Mouse (Mus musculus): ENCODE measurements at regions not wholly inside any gene's neighbourhood (a gene's known extent, or its start where the extent isn't known, plus 50 kb on each side); places are given as distances from the start of the nearest gene placed in this dataset.

DNA sequence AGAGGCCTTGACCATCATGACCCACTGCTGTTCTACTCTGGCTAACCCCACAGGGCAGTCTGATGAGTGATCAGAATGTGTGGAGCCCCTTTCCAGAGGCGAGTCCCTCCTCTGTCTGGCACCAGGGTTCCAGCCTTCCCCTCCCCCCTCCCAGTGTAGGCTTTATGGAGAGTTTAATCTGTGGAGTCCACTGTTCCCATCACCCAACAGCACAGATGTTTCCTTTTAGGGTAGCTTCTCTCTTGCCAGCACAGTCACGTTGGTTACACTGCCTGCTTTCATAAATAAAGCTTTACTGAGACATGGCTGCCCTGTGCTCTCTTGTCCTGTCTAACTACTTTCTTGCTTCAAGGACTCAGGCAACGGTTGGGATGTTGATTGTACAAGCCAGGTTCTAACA lies 76.9 kb upstream of the Sulf2 start:
- Histone ChIP-seq H3K27me3 (replicated peaks) (no peaks in the 10 kb centered on the region), H3K4me3 (replicated peaks) (no peak overlapping the region), H3K9ac (no peak overlapping the region), H3K9me3 (no peaks in the 10 kb centered on the region), H3K4me1 (replicated peaks) (peaks cover 5% of the 10 kb centered on the region), H3K4me2 (replicated peaks) (no peak overlapping the region), H3K36me3 (no peaks in the 10 kb centered on the region), H3K27ac (no peak overlapping the region)
- WGBS = 21% methylated on average over 3 of the region's 3 CpGs
- no peak for ATAC-seq

DNA sequence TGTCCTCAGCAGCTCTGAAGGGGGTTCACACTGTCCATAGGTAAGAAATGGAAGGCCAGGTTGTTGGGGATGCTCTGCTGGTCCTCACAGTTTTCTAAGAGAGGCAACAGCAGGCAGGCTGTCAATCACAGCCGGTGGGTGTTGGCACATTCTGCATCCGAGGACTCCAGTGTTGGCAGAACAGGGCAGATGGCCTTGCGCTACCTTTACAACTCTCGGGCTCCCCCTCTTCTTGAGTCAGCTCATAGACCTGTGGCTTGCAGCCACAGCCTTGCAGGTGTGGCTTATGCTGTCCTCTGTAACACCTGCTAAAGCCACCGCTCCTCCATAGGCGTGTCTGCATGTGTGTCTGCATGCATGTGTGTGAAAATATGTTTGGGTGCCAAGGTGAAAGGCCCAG lies 75.2 kb upstream of the Sulf2 start:
- H3K36me3 ChIP-seq = no peaks in the 10 kb centered on the region
- no peak overlapping the region for H3K9ac ChIP-seq
- ATAC-seq = peak; percentile 49; the same call in 1 of the 2 replicates
- no peak overlapping the region for H3K27ac ChIP-seq
- H3K9me3 ChIP-seq = no peaks in the 10 kb centered on the region
- WGBS = 80% methylated on average over 6 of the region's 6 CpGs
- 0 out of 2 replicates have a peak, but pooled peaks cover 3% of the 10 kb centered on the region for H3K4me1 ChIP-seq (replicated peaks)
- H3K4me3 ChIP-seq (replicated peaks) = no peak overlapping the region
- H3K27me3 ChIP-seq (replicated peaks) = no peaks in the 10 kb centered on the region
- H3K4me2 ChIP-seq (replicated peaks) = no peak overlapping the region

DNA sequence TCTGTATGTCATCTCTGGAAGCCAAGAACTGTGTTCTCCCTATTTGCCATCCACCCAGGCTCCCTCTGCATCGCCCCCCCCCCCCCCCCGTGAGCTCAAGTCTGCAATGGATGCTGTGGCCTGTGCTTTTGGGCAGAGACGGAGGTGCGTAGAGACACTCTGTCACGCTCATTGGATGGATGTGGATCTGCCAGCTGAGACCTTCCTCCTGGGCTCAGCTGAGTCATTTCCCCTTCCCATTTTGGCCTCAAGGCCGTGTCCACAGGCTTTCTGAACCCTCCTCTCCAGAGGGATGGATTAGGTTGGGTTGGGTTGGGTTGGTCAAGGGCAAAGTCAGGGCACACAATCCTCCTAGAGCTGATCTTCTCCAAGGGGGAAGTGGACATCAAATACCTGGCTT lies 72.9 kb upstream of the Sulf2 start:
- no peak overlapping the region for H3K4me3 ChIP-seq (replicated peaks)
- H3K9me3 ChIP-seq = no peaks in the 10 kb centered on the region
- no peaks in the 10 kb centered on the region for H3K27me3 ChIP-seq (replicated peaks)
- H3K27ac ChIP-seq = no peak overlapping the region
- ATAC-seq = no peak
- H3K9ac ChIP-seq = no peak overlapping the region
- no peaks in the 10 kb centered on the region for H3K36me3 ChIP-seq
- 0 out of 2 replicates have a peak, but pooled peaks cover 3% of the 10 kb centered on the region for H3K4me1 ChIP-seq (replicated peaks)
- WGBS = 82% methylated on average over 6 of the region's 6 CpGs
- H3K4me2 ChIP-seq (replicated peaks) = no peak overlapping the region

DNA sequence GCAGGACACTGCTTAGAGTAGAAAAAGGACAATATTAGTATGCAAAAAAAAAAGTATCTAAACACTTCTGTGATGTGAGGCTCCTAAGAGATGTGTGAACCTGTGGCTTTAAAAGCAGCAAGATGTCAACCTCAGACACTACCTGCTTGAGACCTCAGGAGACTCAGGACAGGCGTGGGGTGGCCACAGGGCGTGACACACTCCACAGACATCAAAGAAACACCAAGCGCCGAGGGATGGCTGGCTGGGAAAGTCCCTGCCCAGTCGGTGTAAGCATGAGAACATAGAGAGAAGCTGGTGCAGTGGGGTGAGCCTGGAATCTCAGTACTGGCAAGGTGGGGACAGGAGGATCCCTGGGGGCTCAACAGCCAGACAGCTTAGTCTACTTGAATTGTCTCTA lies 72.0 kb upstream of the Sulf2 start:
- Histone ChIP-seq H3K4me2 (replicated peaks) (no peak overlapping the region), H3K36me3 (no peaks in the 10 kb centered on the region), H3K27me3 (replicated peaks) (no peaks in the 10 kb centered on the region), H3K9ac (no peak overlapping the region), H3K4me3 (replicated peaks) (no peak overlapping the region), H3K27ac (no peak overlapping the region), H3K9me3 (no peaks in the 10 kb centered on the region), H3K4me1 (replicated peaks) (no peaks in the 10 kb centered on the region)
- 71% methylated on average over 5 of the region's 5 CpGs for WGBS
- ATAC-seq = no peak

DNA sequence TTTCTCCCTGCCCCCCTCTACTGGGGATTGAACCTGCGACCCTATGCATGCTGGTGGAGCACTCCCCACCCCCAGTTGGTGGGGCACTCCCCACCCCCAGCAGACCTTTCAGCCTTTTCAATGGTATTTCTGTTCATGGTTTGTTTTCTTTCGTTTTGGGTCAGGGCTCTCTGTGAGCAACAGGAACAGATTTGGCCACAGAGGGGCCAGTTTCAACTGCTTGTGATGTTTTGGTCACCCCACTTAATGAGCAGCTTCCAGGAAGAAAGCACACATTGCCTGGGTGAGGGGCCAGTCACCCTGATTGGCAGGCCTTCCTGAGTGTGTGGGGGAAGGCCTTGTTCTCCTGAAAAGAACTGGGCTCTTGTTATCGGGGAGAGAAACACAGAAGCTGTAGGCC lies 71.5 kb upstream of the Sulf2 start:
- no peak overlapping the region for H3K27ac ChIP-seq
- no peaks in the 10 kb centered on the region for H3K27me3 ChIP-seq (replicated peaks)
- WGBS = 43% methylated on average over 3 of the region's 3 CpGs

DNA sequence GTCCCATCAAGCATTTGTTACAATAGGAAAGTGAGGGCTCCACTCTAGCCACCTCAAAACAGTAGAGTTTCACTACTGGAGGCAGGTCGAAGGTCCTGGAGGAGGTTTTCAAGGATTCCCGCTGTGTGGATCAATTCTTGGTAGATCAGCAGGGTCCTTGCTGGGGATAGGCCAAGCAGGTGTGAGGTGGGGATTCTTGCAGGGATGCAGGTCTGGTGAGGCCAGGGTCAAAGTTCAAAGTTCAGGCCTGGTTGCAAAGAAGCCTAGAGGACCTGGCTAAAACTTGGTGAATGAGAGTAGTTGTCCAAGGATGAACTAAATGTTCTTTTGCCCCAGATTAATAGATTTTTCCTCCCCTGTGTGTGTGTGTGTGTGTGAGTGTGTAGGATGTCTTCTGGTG lies 70.9 kb upstream of the Sulf2 start:
- no peak for ATAC-seq
- no peaks in the 10 kb centered on the region for H3K9me3 ChIP-seq
- no peak overlapping the region for H3K4me3 ChIP-seq (replicated peaks)
- no peak overlapping the region for H3K9ac ChIP-seq
- no peak overlapping the region for H3K4me2 ChIP-seq (replicated peaks)
- H3K27ac ChIP-seq = no peak overlapping the region
- H3K36me3 ChIP-seq = no peaks in the 10 kb centered on the region
- WGBS = 96% methylated on average over 2 of the region's 2 CpGs
- no peaks in the 10 kb centered on the region for H3K4me1 ChIP-seq (replicated peaks)
- no peaks in the 10 kb centered on the region for H3K27me3 ChIP-seq (replicated peaks)

More for the DNA sequence above, 71.5 kb upstream of the Sulf2 start:
- Histone ChIP-seq H3K9ac (no peak overlapping the region), H3K36me3 (no peaks in the 10 kb centered on the region), H3K4me1 (replicated peaks) (no peaks in the 10 kb centered on the region), H3K9me3 (no peaks in the 10 kb centered on the region), H3K4me3 (replicated peaks) (no peak overlapping the region), H3K4me2 (replicated peaks) (no peak overlapping the region)
- no peak for ATAC-seq

DNA sequence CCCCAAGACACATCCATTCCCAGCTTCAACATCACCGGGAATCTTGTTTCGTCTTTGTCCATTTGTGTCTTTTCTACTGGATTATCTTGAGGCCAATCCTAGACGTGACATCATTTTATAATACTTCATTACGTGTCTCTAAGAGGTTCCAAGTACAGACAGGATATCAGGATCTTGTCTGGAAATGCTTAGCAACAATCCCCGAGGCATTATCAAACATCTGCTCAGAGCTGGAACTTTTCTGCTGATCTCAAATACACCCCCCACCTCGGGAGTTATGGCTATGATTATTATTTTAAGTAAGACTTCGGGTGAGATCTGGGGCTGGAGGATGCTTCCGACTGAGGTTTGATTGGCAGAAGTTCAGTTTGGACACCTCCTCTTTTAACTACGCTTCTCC lies 69.9 kb upstream of the Sulf2 start:
- Histone ChIP-seq H3K36me3 (no peaks in the 10 kb centered on the region), H3K27ac (no peak overlapping the region), H3K9ac (no peak overlapping the region), H3K9me3 (no peaks in the 10 kb centered on the region), H3K4me1 (replicated peaks) (no peaks in the 10 kb centered on the region), H3K27me3 (replicated peaks) (no peaks in the 10 kb centered on the region), H3K4me2 (replicated peaks) (no peak overlapping the region), H3K4me3 (replicated peaks) (no peak overlapping the region)
- no peak for ATAC-seq
- 84% methylated on average over 9 of the region's 9 CpGs for WGBS

DNA sequence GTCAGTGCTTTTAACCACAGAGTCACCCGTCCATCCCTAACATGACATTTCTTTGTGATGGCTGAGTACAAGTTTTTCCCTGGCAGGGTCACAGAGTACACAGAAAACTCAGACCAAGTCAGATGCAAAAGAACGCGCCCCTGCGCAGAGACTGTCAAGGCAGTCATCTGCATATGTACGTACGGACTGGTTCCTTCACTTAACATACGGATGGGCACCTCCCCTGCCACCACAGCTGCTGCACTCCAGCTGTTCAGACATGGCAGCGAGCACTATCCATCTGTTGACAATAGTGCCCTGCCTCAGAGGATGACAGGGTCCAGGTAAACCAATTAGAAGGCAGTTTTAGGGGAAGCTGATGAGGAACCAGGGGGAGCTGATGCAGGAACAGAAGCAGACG lies 63.3 kb upstream of the Sulf2 start:
- peaks cover 6% of the 10 kb centered on the region; the same call in 1 of the 2 replicates for H3K4me1 ChIP-seq (replicated peaks)
- ATAC-seq = no peak
- WGBS = 76% methylated on average over 9 of the region's 9 CpGs

DNA sequence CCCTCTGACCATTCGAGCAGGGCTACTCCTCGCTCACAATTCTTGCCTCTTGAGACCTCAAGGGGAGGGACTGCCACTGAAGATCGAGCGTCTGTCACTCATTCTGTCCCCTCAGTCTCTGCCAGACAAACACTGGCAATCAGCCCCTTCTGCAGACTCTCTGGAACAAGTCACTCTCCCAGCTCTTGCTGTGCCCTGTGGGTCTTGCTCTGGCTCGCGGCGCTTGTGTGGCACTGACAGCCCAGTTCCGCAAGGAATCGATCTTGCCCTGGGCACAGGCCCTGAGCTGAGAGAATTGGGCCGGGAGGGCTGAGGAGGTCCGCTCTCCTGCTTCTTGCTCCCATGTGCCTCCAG lies 61.0 kb upstream of the Sulf2 start:
- Histone ChIP-seq H3K27me3 (replicated peaks) (no peaks in the 10 kb centered on the region), H3K4me3 (replicated peaks) (no peak overlapping the region), H3K9ac (no peak overlapping the region), H3K4me1 (replicated peaks) (peaks cover 6% of the 10 kb centered on the region; the same call in 1 of the 2 replicates), H3K27ac (no peak overlapping the region), H3K36me3 (no peaks in the 10 kb centered on the region), H3K4me2 (replicated peaks) (no peak overlapping the region), H3K9me3 (no peaks in the 10 kb centered on the region)
- no peak for ATAC-seq
- 80% methylated on average over 11 of the region's 11 CpGs for WGBS

More for the DNA sequence above, 63.3 kb upstream of the Sulf2 start:
- no peaks in the 10 kb centered on the region for H3K9me3 ChIP-seq
- H3K4me2 ChIP-seq (replicated peaks) = no peak overlapping the region
- H3K36me3 ChIP-seq = no peaks in the 10 kb centered on the region
- H3K27me3 ChIP-seq (replicated peaks) = no peaks in the 10 kb centered on the region
- no peak overlapping the region for H3K9ac ChIP-seq
- no peak overlapping the region for H3K27ac ChIP-seq
- no peak overlapping the region for H3K4me3 ChIP-seq (replicated peaks)

DNA sequence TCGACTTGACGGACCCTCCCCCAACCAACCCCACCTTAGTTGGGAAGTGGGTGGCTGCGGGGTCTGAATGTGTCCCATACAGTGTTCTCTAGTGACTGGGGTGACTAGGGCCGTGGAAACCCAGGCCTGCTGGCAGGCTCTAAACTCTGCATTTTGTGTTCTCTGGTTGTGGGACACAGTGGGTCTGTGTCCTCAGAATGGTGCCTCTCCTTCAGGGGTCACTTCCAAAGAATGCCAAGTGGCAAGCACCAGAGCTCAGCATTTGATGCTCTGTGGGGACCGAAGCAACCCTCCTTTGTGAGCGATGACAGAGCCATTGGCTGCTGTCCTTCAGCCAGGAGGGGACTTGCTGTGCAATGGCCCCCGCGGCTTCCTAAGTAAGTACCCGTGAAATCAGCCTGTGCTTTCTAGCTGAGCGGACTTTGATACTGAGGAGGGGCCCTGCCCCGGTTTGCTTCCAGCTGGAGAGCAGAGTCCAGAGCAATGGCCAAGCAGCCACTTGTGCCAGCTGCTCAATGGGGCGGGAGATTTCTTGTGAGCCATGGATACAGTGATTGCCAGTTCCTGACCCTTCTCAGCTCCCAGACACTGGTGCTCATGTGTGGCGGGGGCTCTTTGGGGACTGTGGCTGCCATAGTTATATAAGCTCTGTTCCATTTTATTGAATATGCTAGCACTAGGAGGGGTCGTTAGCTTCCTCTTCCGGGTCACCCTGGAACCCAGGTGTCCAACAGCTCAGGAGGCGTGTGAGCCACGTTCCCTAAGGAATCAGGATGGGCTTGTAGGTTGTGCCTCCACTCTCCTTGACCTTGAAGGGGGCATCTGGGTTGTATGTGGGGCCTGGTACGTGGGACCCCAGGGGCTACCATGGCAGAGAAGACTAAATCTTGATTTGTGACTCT lies 60.4 kb upstream of the Sulf2 start:
- H3K4me1 ChIP-seq (replicated peaks) = peaks cover 6% of the 10 kb centered on the region; the same call in 1 of the 2 replicates
- H3K9ac ChIP-seq = no peak overlapping the region
- no peak overlapping the region for H3K4me3 ChIP-seq (replicated peaks)
- no peaks in the 10 kb centered on the region for H3K9me3 ChIP-seq
- H3K4me2 ChIP-seq (replicated peaks) = peak overlapping the region; percentile 41; the same call in 1 of the 2 replicates
- 66% methylated on average over 18 of the region's 18 CpGs for WGBS
- peak; percentile 95 for ATAC-seq
- H3K36me3 ChIP-seq = no peaks in the 10 kb centered on the region
- H3K27ac ChIP-seq = no peak overlapping the region; the same call in 1 of the 2 replicates
- H3K27me3 ChIP-seq (replicated peaks) = no peaks in the 10 kb centered on the region

DNA sequence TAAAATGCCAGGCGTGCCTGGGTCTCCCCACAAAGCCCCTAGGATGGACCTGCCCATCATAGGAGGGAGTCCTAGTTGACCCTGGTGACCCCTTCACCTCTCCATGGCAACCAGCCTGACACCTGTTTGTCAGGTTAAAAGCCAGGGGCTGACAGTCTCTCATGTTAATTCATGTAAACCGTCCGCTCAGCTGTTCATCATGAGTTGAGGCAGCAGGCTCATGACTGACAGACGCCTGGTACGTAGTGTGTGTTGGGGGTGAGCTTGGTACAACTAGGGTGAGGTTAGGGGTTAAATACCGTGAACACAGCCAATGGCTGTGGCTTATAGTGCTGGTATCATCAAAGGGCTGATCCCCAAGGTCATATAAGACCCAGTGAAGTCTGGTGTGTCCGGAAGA lies 59.7 kb upstream of the Sulf2 start:
- Histone ChIP-seq H3K4me3 (replicated peaks) (no peak overlapping the region), H3K9me3 (no peaks in the 10 kb centered on the region), H3K36me3 (no peaks in the 10 kb centered on the region), H3K4me2 (replicated peaks) (0 out of 2 replicates have a peak overlapping the region, but pooled peaks have one; percentile 41), H3K27ac (no peak overlapping the region), H3K4me1 (replicated peaks) (peaks cover 6% of the 10 kb centered on the region; the same call in 1 of the 2 replicates), H3K27me3 (replicated peaks) (no peaks in the 10 kb centered on the region), H3K9ac (no peak overlapping the region)
- 61% methylated on average over 7 of the region's 7 CpGs for WGBS
- ATAC-seq = peak; percentile 32

DNA sequence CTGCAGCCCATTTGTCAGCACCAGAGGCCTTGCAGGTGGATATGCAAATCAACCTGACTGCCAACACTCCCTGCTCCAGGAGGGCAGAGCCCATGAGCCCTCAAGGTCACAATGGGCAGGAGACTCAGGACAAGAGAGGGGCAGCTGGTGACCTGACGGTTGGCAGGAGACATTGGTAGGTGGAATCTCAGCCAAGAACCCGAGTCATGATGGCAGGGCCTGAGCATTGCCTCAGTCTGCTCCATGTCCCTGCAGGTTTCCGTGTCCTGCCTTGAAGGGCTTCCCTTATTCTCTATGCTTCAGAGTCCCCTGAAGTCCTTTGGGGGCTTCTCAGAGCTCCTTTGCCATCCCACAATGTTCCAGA lies 51.7 kb upstream of the Sulf2 start:
- no peak overlapping the region for H3K27ac ChIP-seq
- no peak overlapping the region for H3K9ac ChIP-seq
- no peak for ATAC-seq
- no peaks in the 10 kb centered on the region for H3K4me1 ChIP-seq (replicated peaks)
- H3K9me3 ChIP-seq = no peaks in the 10 kb centered on the region
- no peaks in the 10 kb centered on the region for H3K27me3 ChIP-seq (replicated peaks)
- H3K36me3 ChIP-seq = no peaks in the 10 kb centered on the region
- H3K4me3 ChIP-seq (replicated peaks) = no peak overlapping the region
- 89% methylated on average over 3 of the region's 3 CpGs for WGBS
- no peak overlapping the region for H3K4me2 ChIP-seq (replicated peaks)
